Mouse (Mus musculus) ES-Bruce4 (cell line): ENCODE data around the gene Map2k5.

Experiments
- CTCF ChIP-seq: IDR thresholded peaks from one replicate; pipeline ENCODE4 v1.8.1; 2011; ENCODE audit warnings: low read depth, low read length
- POLR2A ChIP-seq: IDR thresholded peaks from one replicate; pipeline ENCODE4 v1.8.1; 2011; ENCODE audit warnings: low read length; ENCODE audit not compliant: insufficient read depth

- TF ChIP-seq POLR2A (no peak), CTCF (no peak)
Observed at GRCm38 (mm10) chr9:63163756-63164155, 213.9 kb downstream of the Map2k5 start.
